Mouse (Mus musculus) small intestine, adult 2 months (tissue): ENCODE results near the gene Cygb. TPM values are rescaled to one million over a fixed set of nuclear protein-coding genes. Genes with fewer than 3 reads are reported as not detected.

Experiments used
- H3K27ac ChIP-seq: fragments of 200-500 bp; 2 replicates; pipeline ENCODE4 v1.5.1; 2012; ENCODE audit warnings: low read depth, low read length, control low read depth, inconsistent platforms; ENCODE audit not compliant: insufficient read depth
- H3K27me3 ChIP-seq: fragments of 200-500 bp; 2 replicates; pipeline ENCODE4 v1.6.1; 2012; ENCODE audit warnings: mild to moderate bottlenecking, moderate library complexity, low read length, inconsistent platforms; ENCODE audit not compliant: control insufficient read depth, insufficient read depth
- H3K36me3 ChIP-seq: fragments of 200-500 bp; 2 replicates; pipeline ENCODE4 v1.6.1; 2012; ENCODE audit warnings: mild to moderate bottlenecking, low read length, control low read depth, inconsistent platforms; ENCODE audit not compliant: control insufficient read depth, insufficient read depth
- H3K4me1 ChIP-seq: fragments of 200-500 bp; 2 replicates; pipeline ENCODE4 v1.6.1; 2012; ENCODE audit warnings: low read length, inconsistent platforms, mixed read lengths; ENCODE audit not compliant: control insufficient read depth, insufficient read depth, insufficient read length
- H3K4me3 ChIP-seq: fragments of 200-500 bp; 2 replicates; pipeline ENCODE4 v1.5.1; 2012; ENCODE audit warnings: low read depth, mild to moderate bottlenecking, control low read depth, inconsistent platforms, low read length, moderate library complexity
- CTCF ChIP-seq: fragments of 200-500 bp; IDR thresholded peaks from 2 replicates; pipeline ENCODE4 v1.5.1; 2012; ENCODE audit warnings: low read depth, mild to moderate bottlenecking, control low read depth, inconsistent platforms, low read length, moderate library complexity, mixed read lengths; ENCODE audit not compliant: insufficient replicate concordance, insufficient read length; ENCODE audit errors: extremely low read depth
- POLR2A ChIP-seq: fragments of 200-500 bp; IDR thresholded peaks from 2 replicates; pipeline ENCODE4 v1.6.1; 2012; ENCODE audit warnings: low read depth, mild to moderate bottlenecking, control low read depth, inconsistent platforms, low read length, moderate library complexity
- WGBS: fragments of 180-500 bp; shearing (Covaris S2); methylation state at CpG from one replicate; pipeline ENCODE4 v1.1.7; 2018; 5-methylcytosine and 5-hydroxymethylcytosine counted together
- polyA plus RNA-seq: library from polyadenylated mRNA; depleted of rRNA; stranded (reverse); fragments of >200 nt; gene quantifications from 2 replicates; pipeline ENCODE4 v1.2.3, GENCODE M21; 2012

Cygb gene
- polyA plus RNA-seq, 1 experiment, result 23.7 TPM

GRCm38 (mm10) chr11:116619561-116619960, 34.6 kb downstream of the Cygb start:
- Histone ChIP-seq H3K36me3 (no peaks in the 10 kb centered on the region), H3K4me3 (no peak overlapping the region), H3K27me3 (no peaks in the 10 kb centered on the region), H3K4me1 (peaks cover 73% of the 10 kb centered on the region), H3K27ac (no peak overlapping the region)
- 43% methylated on average over 8 of the region's 8 CpGs for WGBS
- no peak for TF ChIP-seq POLR2A
- no peak for TF ChIP-seq CTCF

GRCm38 (mm10) chr11:116619156-116619555, 35.0 kb downstream of the Cygb start:
- Histone ChIP-seq H3K27ac (no peak overlapping the region), H3K4me1 (peaks cover 76% of the 10 kb centered on the region), H3K4me3 (no peak overlapping the region), H3K27me3 (no peaks in the 10 kb centered on the region), H3K36me3 (no peaks in the 10 kb centered on the region)
- WGBS, result 48% methylated on average over 7 of the region's 7 CpGs
- TF ChIP-seq POLR2A, result no peak
- TF ChIP-seq CTCF, result no peak

GRCm38 (mm10) chr11:116618666-116619065, 35.4 kb downstream of the Cygb start:
- WGBS, result 91% methylated on average over 7 of the region's 7 CpGs
- H3K4me1 ChIP-seq, result peaks cover 76% of the 10 kb centered on the region
- no peak overlapping the region for H3K4me3 ChIP-seq
- TF ChIP-seq POLR2A, result no peak
- no peak for TF ChIP-seq CTCF
- no peaks in the 10 kb centered on the region for H3K27me3 ChIP-seq
- H3K36me3 ChIP-seq, result no peaks in the 10 kb centered on the region
- H3K27ac ChIP-seq, result no peak overlapping the region

GRCm38 (mm10) chr11:116617641-116618040, 36.5 kb downstream of the Cygb start:
- H3K27me3 ChIP-seq, result no peaks in the 10 kb centered on the region
- TF ChIP-seq CTCF (no peak), POLR2A (no peak)
- 71% methylated on average over 7 of the region's 7 CpGs for WGBS
- peaks cover 72% of the 10 kb centered on the region for H3K4me1 ChIP-seq
- H3K4me3 ChIP-seq, result no peak overlapping the region
- H3K27ac ChIP-seq, result no peak overlapping the region
- H3K36me3 ChIP-seq, result no peaks in the 10 kb centered on the region

GRCm38 (mm10) chr11:116616438-116617118, 37.5 kb downstream of the Cygb start:
- TF ChIP-seq CTCF, result no peak
- no peak for TF ChIP-seq POLR2A
- Histone ChIP-seq H3K4me1 (peaks cover 62% of the 10 kb centered on the region), H3K27me3 (no peaks in the 10 kb centered on the region), H3K36me3 (no peaks in the 10 kb centered on the region), H3K27ac (peak overlapping the region; percentile 66), H3K4me3 (no peak overlapping the region)
- 60% methylated on average over 10 of the region's 10 CpGs for WGBS

GRCm38 (mm10) chr11:116615735-116616437, 38.2 kb downstream of the Cygb start:
- Histone ChIP-seq H3K4me3 (peak overlapping the region; percentile 35), H3K4me1 (peaks cover 56% of the 10 kb centered on the region), H3K27me3 (no peaks in the 10 kb centered on the region), H3K27ac (peak overlapping the region; percentile 82), H3K36me3 (no peaks in the 10 kb centered on the region)
- WGBS, result 9% methylated on average over 15 of the region's 15 CpGs
- TF ChIP-seq CTCF (no peak), POLR2A (no peak)

- H3K4me1 ChIP-seq, result peaks cover 43% of the 10 kb centered on the region
- no peak overlapping the region for H3K4me3 ChIP-seq
- peaks cover 11% of the 10 kb centered on the region for H3K36me3 ChIP-seq
- H3K27me3 ChIP-seq, result no peaks in the 10 kb centered on the region
- 89% methylated on average over 6 of the region's 6 CpGs for WGBS
- H3K27ac ChIP-seq, result no peak overlapping the region
- no peak for TF ChIP-seq CTCF
- TF ChIP-seq POLR2A, result no peak
Observed at GRCm38 (mm10) chr11:116613234-116613633, 40.9 kb downstream of the Cygb start.

GRCm38 (mm10) chr11:116612554-116612953, 41.6 kb downstream of the Cygb start:
- Histone ChIP-seq H3K36me3 (peaks cover 16% of the 10 kb centered on the region), H3K27ac (no peak overlapping the region), H3K27me3 (no peaks in the 10 kb centered on the region), H3K4me1 (peaks cover 38% of the 10 kb centered on the region), H3K4me3 (no peak overlapping the region)
- no peak for TF ChIP-seq CTCF
- WGBS, result 93% methylated on average over 1 of the region's 1 CpGs
